Mouse (Mus musculus): ENCODE data around the gene Smurf1.
A peak's percentile ranks its signal among the peaks of the same experiment; 100 is the strongest.

Gene Smurf1

GRCm38 (mm10) chr5:144914433-144914906 is 51.2 kb downstream of the Smurf1 start:
- DNase-seq (ENCODE audit: low spot score): no peak

GRCm38 (mm10) chr5:144913923-144914322 is 51.7 kb downstream of the Smurf1 start:
- DNase-seq (ENCODE audit: low spot score): no peak

GRCm38 (mm10) chr5:144913361-144913760 is 52.3 kb downstream of the Smurf1 start:
- no peak for DNase-seq (ENCODE audit: low spot score)

DNA sequence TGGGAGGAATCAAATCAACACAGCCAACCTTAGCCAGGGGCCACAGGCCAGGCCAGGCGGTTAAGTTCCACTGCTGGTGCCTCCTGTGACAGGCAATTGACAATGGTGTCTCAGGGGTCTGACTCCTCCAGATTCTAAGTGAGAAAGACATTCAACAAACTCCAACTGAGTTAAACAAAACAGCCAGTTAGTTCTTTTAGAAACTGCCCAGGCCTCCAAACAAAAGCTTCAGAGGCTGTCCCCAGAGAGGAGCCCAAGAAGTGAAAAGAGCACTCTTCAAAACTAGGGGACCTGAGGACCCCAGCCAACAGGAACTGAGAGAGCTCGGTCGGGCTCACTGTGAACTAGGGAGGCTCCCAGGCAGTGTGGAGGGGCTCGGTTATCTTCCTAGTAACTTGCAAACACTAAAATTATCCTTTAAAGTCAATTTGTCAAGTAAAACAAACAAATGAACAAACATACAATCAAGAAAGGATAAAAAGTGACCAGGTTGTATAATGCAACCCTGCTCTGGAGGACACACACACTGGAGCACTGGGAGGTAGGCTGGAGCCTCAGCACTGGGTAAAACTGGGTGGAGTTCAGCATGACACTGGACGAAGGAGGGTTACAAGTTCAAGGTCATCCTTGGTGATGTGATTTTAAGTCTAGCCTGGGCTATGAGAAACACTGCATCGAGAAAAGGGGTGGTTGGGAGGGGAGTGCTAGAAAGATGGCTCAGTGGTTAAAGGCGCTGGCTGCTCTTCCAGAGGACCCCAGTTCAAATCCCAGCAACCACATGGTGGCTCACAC is 52.9 kb downstream of the Smurf1 start:
- no peak for DNase-seq (ENCODE audit: low spot score)

DNA sequence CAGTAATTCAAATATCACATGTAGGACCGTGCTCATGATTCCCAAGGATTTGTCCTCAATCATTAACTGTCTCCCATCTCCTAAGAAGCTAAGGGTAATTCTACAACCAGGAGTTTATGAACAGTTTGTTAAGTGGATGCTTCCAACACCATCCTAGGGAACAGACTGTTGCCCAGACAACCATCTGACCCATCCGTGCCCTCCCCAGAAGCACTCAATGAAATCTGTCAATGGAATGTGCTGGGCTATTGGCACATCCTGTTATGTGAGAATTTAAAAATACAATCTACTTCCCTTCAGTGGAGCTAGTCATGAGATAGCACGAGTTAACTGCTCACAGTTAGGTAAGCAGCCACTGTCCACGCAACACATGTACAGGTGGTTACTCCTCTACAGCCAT is 56.1 kb downstream of the Smurf1 start:
- no peak for DNase-seq (ENCODE audit: low spot score)

DNA sequence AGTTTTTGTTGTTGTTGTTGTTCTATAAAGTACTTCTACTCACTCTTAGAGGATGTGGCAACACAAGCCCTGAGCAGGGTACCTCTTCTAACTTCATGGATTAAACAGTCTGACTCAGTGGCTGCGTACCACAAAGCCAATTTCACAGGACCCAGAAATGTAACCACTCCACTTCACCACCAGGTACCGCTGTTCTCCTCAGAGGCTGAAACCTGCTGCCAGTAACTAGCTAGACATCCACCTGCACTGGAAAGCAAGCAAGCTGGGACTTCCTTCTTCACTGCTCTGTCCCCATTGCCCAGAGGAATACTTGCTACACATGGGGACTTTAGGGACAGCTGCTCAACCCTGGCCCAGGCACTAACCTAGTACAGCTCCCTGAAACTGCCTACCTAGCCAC is 58.1 kb downstream of the Smurf1 start:
- DNase-seq (ENCODE audit: low spot score): no peak

DNA sequence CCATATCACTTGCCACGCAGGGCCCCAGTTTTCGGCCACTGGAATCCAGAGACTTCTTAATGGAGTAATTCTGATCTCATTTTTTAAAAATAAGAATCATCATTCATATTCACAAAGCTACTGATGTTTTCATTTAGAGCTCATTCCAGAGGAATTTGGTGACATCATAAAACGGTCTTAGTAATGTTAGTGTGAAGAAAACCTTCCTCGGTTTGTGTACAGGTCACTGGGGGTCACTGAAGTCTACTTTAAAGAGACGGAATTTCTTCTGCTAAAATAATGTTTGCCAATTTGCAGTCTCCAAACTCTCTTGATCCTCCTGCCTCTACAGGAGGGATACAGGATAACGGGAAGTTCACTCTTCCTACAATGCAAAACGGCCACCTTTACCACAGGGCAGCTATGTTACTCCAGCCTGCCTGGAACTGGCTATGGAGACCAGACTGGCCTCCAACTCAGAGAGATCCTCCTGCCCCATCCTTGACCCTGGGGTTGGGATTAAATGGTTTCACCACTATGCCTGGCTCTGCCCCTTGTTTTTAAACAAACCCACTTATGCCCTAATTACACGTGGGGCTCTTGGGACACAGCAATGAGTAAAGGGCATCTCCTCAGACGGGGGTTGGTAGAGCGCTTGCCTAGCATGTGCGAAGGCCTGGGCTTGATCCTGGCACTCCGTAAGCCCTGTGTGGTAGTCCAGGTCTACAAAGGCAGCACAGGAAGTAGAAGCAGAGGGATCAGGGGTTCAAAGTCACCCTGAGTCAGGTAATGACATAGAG is 61.1 kb downstream of the Smurf1 start:
- no peak for DNase-seq (ENCODE audit: low spot score)

- no peak for DNase-seq (ENCODE audit: low spot score)
Measured at GRCm38 (mm10) chr5:144901791-144902190, 63.9 kb downstream of the Smurf1 start.

GRCm38 (mm10) chr5:144901035-144901434 is 64.6 kb downstream of the Smurf1 start:
- no peak for DNase-seq (ENCODE audit: low spot score)

GRCm38 (mm10) chr5:144898448-144899052 is 67.1 kb downstream of the Smurf1 start:
- peak; percentile 65 for DNase-seq (ENCODE audit: low spot score)

DNA sequence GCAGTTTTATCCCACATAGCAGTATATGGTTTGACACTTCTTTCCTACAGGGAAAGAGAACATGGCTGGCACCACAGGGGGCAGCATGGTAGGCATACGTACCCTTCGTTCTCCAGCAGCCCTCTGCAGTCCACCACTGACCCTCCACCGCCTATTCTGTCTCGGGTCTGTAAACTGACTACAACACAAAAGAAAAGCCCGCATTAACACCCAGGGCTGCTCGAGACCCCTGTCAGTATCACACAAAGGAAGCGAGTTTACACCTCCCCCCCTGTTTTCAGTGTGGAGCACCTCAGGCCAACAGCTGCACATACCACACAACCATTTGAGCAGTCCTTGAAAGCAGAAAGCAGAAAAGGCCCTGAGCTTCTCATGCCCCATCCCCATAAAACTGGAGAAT is 67.8 kb downstream of the Smurf1 start:
- no peak for DNase-seq (ENCODE audit: low spot score)

DNA sequence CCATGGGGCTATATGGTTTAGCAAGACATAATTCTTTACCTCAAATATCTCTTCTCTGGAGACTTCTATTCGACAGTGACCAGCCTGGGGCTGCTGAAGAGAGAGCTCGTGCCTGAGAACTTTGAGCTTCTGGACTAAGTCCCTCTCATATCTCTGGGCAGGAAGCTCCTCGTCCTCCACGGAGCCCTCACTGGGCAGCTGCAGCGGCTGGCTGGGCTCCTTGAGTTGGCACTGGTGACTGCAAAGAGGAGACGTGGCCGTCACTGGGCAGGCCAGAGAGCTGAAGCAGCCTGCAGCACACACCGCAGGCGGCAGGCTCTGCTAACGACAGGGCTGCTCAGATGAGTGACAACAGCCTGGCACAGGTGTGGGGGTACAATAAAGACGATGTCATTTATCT is 74.4 kb downstream of the Smurf1 start:
- DNase-seq (ENCODE audit: low spot score): no peak

DNA sequence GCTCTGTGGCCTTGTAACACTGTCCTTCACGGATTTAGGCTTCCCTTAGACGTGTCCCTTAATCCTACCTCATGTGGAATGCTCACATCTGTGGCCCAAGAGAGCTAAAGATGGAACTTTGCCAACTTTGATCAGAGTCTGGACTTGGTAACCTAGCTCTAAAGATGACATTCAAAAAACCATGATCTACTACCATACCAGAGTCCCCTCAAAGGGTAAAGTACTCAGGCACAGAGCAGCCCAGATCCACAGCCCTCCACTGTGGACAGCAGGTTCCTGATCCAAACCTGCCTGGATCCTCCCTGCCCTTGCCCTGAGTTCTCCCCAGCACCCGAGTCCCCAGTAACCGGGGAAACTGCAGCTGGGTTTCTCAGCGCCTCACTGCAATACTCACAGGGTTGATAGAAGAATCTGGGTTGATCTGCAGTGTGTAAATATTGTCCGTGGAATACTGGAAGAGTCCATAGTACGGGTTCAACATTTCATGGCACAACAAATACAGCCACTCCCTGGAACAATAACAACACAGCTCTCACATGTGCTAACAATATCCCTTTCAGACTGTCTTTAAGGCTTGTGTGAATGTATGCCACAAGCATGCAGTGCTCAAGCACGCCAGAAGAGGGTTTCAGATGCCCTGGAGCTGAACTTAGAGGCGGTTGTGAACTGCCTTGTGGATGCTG is 79.5 kb downstream of the Smurf1 start:
- DNase-seq (ENCODE audit: low spot score): no peak

DNA sequence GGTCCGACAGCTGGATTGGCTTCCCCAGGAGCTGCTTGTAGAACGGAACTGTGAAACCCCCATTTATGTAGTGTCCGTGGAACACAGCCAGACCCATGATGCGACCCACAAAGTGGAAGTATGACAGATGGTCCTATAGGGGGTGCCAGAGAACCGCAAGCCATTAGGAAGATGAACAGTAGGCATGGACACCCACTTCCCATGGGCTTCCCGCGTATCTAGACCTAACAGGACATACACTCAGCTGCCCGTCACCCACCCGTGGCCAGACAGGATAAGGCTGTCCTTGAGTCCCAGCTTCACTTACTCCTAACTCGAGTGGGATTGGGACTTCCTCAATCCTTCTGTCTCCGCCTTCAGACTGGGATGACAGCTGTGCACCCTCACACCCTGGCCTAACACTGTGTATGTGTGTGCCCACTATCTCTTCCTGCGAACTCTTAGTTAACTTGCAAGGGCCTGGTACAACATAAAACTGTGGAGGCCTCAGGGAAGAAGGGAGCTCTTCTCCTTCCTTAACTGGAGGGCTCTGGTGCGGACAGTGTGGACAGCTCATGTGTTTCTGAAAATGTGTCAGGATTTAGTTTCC is 80.9 kb downstream of the Smurf1 start:
- no peak for DNase-seq (ENCODE audit: low spot score)

- no peak for DNase-seq (ENCODE audit: low spot score)
Measured at GRCm38 (mm10) chr5:144881670-144882399, 83.8 kb downstream of the Smurf1 start.

- no peak for DNase-seq (ENCODE audit: low spot score)
Measured at GRCm38 (mm10) chr5:144877021-144877420, 88.6 kb downstream of the Smurf1 start.

DNA sequence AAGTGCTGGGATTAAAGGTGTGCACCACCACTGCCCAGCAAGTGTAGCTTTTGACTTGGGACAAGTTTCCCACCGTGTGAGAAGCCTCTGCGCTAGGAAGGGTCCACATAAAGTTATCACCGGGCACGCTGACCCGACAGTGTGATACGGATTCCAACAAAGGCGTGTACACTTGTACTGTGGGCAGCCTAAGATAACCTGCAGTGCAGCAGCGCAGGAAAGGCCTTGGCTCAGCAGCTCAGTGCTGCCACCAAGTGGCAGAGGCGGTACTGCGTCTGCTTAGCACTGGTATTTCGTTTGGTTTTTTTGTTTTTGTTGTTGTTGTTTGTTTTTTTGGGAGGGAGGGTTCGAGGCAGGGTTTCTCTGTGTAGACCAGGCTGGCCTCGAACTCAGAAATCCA is 89.8 kb downstream of the Smurf1 start:
- DNase-seq (ENCODE audit: low spot score): peak; percentile 68

DNA sequence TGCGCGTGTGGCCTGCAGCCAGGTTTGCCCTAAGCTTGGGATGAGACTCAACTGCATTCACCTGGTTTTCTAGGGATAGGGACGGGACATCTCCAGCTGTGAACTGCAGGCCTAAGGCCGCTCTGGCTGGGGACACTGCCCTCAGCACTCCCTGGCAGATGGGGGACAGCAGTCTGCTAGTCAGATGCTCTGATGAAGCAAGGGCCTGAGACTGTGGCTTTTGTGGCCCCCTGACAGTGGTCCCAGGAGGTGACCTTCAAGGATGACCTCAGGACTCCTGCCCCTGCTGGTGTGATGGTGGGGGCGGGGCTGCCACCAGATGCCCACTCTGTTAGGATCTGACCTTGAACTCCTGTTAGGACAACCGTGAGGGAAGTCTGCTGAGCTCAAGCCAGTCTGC is 90.4 kb downstream of the Smurf1 start:
- no peak for DNase-seq (ENCODE audit: low spot score)

GRCm38 (mm10) chr5:144872867-144873266 is 92.8 kb downstream of the Smurf1 start:
- DNase-seq (ENCODE audit: low spot score): no peak

DNA sequence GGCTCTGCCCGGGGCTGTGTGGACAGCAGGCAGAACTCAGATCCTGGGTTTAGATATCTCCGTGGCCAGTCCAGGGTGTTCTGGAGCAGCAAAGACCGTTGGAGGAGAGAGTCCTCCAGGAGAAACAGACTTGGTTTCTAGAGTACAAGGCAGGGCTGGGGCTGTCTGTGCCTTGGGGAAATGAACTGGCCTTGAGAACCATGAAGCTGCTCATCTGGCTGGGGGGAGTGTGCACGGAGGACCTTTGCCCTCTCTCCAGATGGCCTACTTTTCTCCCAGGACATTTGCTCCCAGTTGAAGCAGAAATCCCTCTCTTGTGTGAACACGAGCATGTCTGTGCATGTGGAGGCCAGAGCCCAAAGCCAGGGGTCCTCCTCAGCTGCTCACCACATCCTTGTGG is 93.3 kb downstream of the Smurf1 start:
- no peak for DNase-seq (ENCODE audit: low spot score)

GRCm38 (mm10) chr5:144871775-144872174 is 93.9 kb downstream of the Smurf1 start:
- DNase-seq (ENCODE audit: low spot score): no peak

All from urinary bladder, postnatal 14 days (tissue).